Mouse (Mus musculus): ENCODE data around the gene Snrpd2. TPM values are rescaled to one million over a fixed set of nuclear protein-coding genes. Genes with fewer than 3 reads are reported as not detected.

The Snrpd2 gene
- polyA plus RNA-seq, 1 experiment from 2014 or later: 103 TPM

GRCm38 (mm10) chr7:19184250-19184649, 34.7 kb downstream of the Snrpd2 start:
- ATAC-seq (ENCODE audit: low FRiP score, low TSS enrichment): no peak
- Histone ChIP-seq H3K36me3 (ENCODE audit: control insufficient read depth, insufficient read depth, low read length) (no peaks in the 10 kb centered on the region; the same call in 1 of the 2 replicates), H3K9ac (ENCODE audit: low read length) (no peak overlapping the region), H3K9me3 (ENCODE audit: control insufficient read depth, low read length) (no peaks in the 10 kb centered on the region), H3K27ac (replicated peaks) (0 out of 2 replicates have a peak overlapping the region, but pooled peaks have one; percentile 18), H3K4me1 (replicated peaks; ENCODE audit: control insufficient read depth, insufficient read depth) (0 out of 2 replicates have a peak, but pooled peaks cover 2% of the 10 kb centered on the region), H3K4me3 (ENCODE audit: low read depth, low read length) (no peak overlapping the region), H3K4me2 (replicated peaks; ENCODE audit: low read depth) (no peak overlapping the region), H3K27me3 (ENCODE audit: control insufficient read depth, insufficient read depth, low read length) (no peaks in the 10 kb centered on the region)
- 70% methylated on average over 2 of the region's 2 CpGs for WGBS
- DNase-seq (ENCODE audit: low spot score): no peak
- TF ChIP-seq EP300 (optimal IDR thresholded peaks at IDR 0.05) (no peak), CTCF (IDR thresholded peaks at IDR 0.05; ENCODE audit: low read depth) (no peak)

- Histone ChIP-seq H3K4me3 (ENCODE audit: low read depth, low read length) (no peak overlapping the region), H3K4me1 (replicated peaks; ENCODE audit: control insufficient read depth, insufficient read depth) (0 out of 2 replicates have a peak, but pooled peaks cover 2% of the 10 kb centered on the region), H3K4me2 (replicated peaks; ENCODE audit: low read depth) (no peak overlapping the region), H3K27me3 (ENCODE audit: control insufficient read depth, insufficient read depth, low read length) (no peaks in the 10 kb centered on the region), H3K27ac (replicated peaks) (0 out of 2 replicates have a peak overlapping the region, but pooled peaks have one; percentile 18), H3K36me3 (ENCODE audit: control insufficient read depth, insufficient read depth, low read length) (no peaks in the 10 kb centered on the region; the same call in 1 of the 2 replicates), H3K9me3 (ENCODE audit: control insufficient read depth, low read length) (no peaks in the 10 kb centered on the region), H3K9ac (ENCODE audit: low read length) (no peak overlapping the region)
- WGBS: 70% methylated on average over 6 of the region's 6 CpGs
- ATAC-seq (ENCODE audit: low FRiP score, low TSS enrichment) (no peak), DNase-seq (ENCODE audit: low spot score) (no peak)
- TF ChIP-seq CTCF (IDR thresholded peaks at IDR 0.05; ENCODE audit: low read depth) (no peak), EP300 (optimal IDR thresholded peaks at IDR 0.05) (no peak)
These were observed 35.2 kb downstream of the Snrpd2 start for GRCm38 (mm10) chr7:19184758-19185157.

- Histone ChIP-seq H3K9me3 (ENCODE audit: control insufficient read depth, low read length) (no peaks in the 10 kb centered on the region), H3K9ac (ENCODE audit: low read length) (no peak overlapping the region), H3K27me3 (ENCODE audit: control insufficient read depth, insufficient read depth, low read length) (no peaks in the 10 kb centered on the region), H3K27ac (replicated peaks) (no peak overlapping the region), H3K4me3 (ENCODE audit: low read depth, low read length) (no peak overlapping the region), H3K4me1 (replicated peaks; ENCODE audit: control insufficient read depth, insufficient read depth) (no peaks in the 10 kb centered on the region), H3K4me2 (replicated peaks; ENCODE audit: low read depth) (no peak overlapping the region), H3K36me3 (ENCODE audit: control insufficient read depth, insufficient read depth, low read length) (peaks cover 12% of the 10 kb centered on the region; the same call in 1 of the 2 replicates)
- ATAC-seq (ENCODE audit: low FRiP score, low TSS enrichment) (no peak), DNase-seq (ENCODE audit: low spot score) (no peak)
- TF ChIP-seq CTCF (IDR thresholded peaks at IDR 0.05; ENCODE audit: low read depth) (peak; percentile 48), EP300 (optimal IDR thresholded peaks at IDR 0.05) (no peak)
- WGBS: 97% methylated on average over 4 of the region's 4 CpGs
These were observed 45.2 kb downstream of the Snrpd2 start for GRCm38 (mm10) chr7:19194676-19195075.

GRCm38 (mm10) chr7:19196676-19197075, 47.2 kb downstream of the Snrpd2 start:
- no peak overlapping the region for H3K9ac ChIP-seq (ENCODE audit: low read length)
- TF ChIP-seq CTCF (IDR thresholded peaks at IDR 0.05; ENCODE audit: low read depth): peak; percentile 74
- TF ChIP-seq EP300 (optimal IDR thresholded peaks at IDR 0.05): no peak
- H3K27ac ChIP-seq (replicated peaks): no peak overlapping the region
- WGBS: 57% methylated on average over 6 of the region's 6 CpGs
- H3K9me3 ChIP-seq (ENCODE audit: control insufficient read depth, low read length): no peaks in the 10 kb centered on the region
- no peak overlapping the region for H3K4me2 ChIP-seq (replicated peaks; ENCODE audit: low read depth)
- H3K4me1 ChIP-seq (replicated peaks; ENCODE audit: control insufficient read depth, insufficient read depth): no peaks in the 10 kb centered on the region
- DNase-seq (ENCODE audit: low spot score) (no peak), ATAC-seq (ENCODE audit: low FRiP score, low TSS enrichment) (no peak)
- H3K4me3 ChIP-seq (ENCODE audit: low read depth, low read length): no peak overlapping the region
- no peaks in the 10 kb centered on the region for H3K27me3 ChIP-seq (ENCODE audit: control insufficient read depth, insufficient read depth, low read length)
- peaks cover 6% of the 10 kb centered on the region; the same call in 1 of the 2 replicates for H3K36me3 ChIP-seq (ENCODE audit: control insufficient read depth, insufficient read depth, low read length)

GRCm38 (mm10) chr7:19197985-19198384, 48.5 kb downstream of the Snrpd2 start:
- H3K4me1 ChIP-seq (replicated peaks; ENCODE audit: control insufficient read depth, insufficient read depth): no peaks in the 10 kb centered on the region
- no peak overlapping the region for H3K4me3 ChIP-seq (ENCODE audit: low read depth, low read length)
- no peak overlapping the region for H3K4me2 ChIP-seq (replicated peaks; ENCODE audit: low read depth)
- no peak overlapping the region for H3K9ac ChIP-seq (ENCODE audit: low read length)
- no peaks in the 10 kb centered on the region for H3K9me3 ChIP-seq (ENCODE audit: control insufficient read depth, low read length)
- 35% methylated on average over 2 of the region's 2 CpGs for WGBS
- peaks cover 6% of the 10 kb centered on the region; the same call in 1 of the 2 replicates for H3K36me3 ChIP-seq (ENCODE audit: control insufficient read depth, insufficient read depth, low read length)
- ATAC-seq (ENCODE audit: low FRiP score, low TSS enrichment) (no peak), DNase-seq (ENCODE audit: low spot score) (peak; percentile 59)
- no peaks in the 10 kb centered on the region for H3K27me3 ChIP-seq (ENCODE audit: control insufficient read depth, insufficient read depth, low read length)
- TF ChIP-seq EP300 (optimal IDR thresholded peaks at IDR 0.05): no peak
- TF ChIP-seq CTCF (IDR thresholded peaks at IDR 0.05; ENCODE audit: low read depth): peak; percentile 70
- H3K27ac ChIP-seq (replicated peaks): no peak overlapping the region

GRCm38 (mm10) chr7:19201660-19202059, 52.1 kb downstream of the Snrpd2 start:
- H3K36me3 ChIP-seq (ENCODE audit: control insufficient read depth, insufficient read depth, low read length): no peaks in the 10 kb centered on the region
- no peak overlapping the region for H3K4me2 ChIP-seq (replicated peaks; ENCODE audit: low read depth)
- no peaks in the 10 kb centered on the region for H3K4me1 ChIP-seq (replicated peaks; ENCODE audit: control insufficient read depth, insufficient read depth)
- DNase-seq (ENCODE audit: low spot score) (no peak), ATAC-seq (ENCODE audit: low FRiP score, low TSS enrichment) (peak; percentile 53; the same call in 1 of the 2 replicates)
- WGBS: 58% methylated on average over 9 of the region's 15 CpGs
- H3K27ac ChIP-seq (replicated peaks): no peak overlapping the region
- H3K4me3 ChIP-seq (ENCODE audit: low read depth, low read length): no peak overlapping the region
- no peaks in the 10 kb centered on the region for H3K27me3 ChIP-seq (ENCODE audit: control insufficient read depth, insufficient read depth, low read length)
- TF ChIP-seq CTCF (IDR thresholded peaks at IDR 0.05; ENCODE audit: low read depth) (no peak), EP300 (optimal IDR thresholded peaks at IDR 0.05) (no peak)
- no peak overlapping the region for H3K9ac ChIP-seq (ENCODE audit: low read length)
- no peaks in the 10 kb centered on the region for H3K9me3 ChIP-seq (ENCODE audit: control insufficient read depth, low read length)
